Mouse (Mus musculus): ENCODE measurements around the gene Ackr1.
"Not testable (repeated sequence)": the region's sequence is repeated elsewhere in the genome, so short reads cannot be mapped to it uniquely, and the experiment has no call there.

Gene Ackr1

GRCm38 (mm10) chr1:173348527-173348926 lies 15.0 kb upstream of the Ackr1 start:
- DNase-seq (ENCODE audit: low spot score): no peak

GRCm38 (mm10) chr1:173345112-173345511 lies 11.6 kb upstream of the Ackr1 start:
- DNase-seq (ENCODE audit: low spot score): no peak

- no peak for DNase-seq (ENCODE audit: low spot score)
Measured at GRCm38 (mm10) chr1:173343934-173344333, 10.4 kb upstream of the Ackr1 start.

- DNase-seq (ENCODE audit: low spot score): no peak
Measured at GRCm38 (mm10) chr1:173342425-173342824, 8.9 kb upstream of the Ackr1 start.

- DNase-seq (ENCODE audit: low spot score): peak; percentile 75
Measured at GRCm38 (mm10) chr1:173339543-173339942, 6.0 kb upstream of the Ackr1 start.

GRCm38 (mm10) chr1:173337008-173337407 lies 3.5 kb upstream of the Ackr1 start:
- no peak for DNase-seq (ENCODE audit: low spot score)

- no peak for DNase-seq (ENCODE audit: low spot score)
Measured at GRCm38 (mm10) chr1:173335903-173336302, 2.4 kb upstream of the Ackr1 start.

GRCm38 (mm10) chr1:173332418-173332817 lies 1.1 kb downstream of the Ackr1 start:
- DNase-seq (ENCODE audit: low spot score): no peak

GRCm38 (mm10) chr1:173329743-173330142 lies 3.8 kb downstream of the Ackr1 start:
- DNase-seq (ENCODE audit: low spot score): no peak

GRCm38 (mm10) chr1:173329185-173329584 lies 4.4 kb downstream of the Ackr1 start:
- DNase-seq (ENCODE audit: low spot score): peak; percentile 78

GRCm38 (mm10) chr1:173328446-173328845 lies 5.1 kb downstream of the Ackr1 start:
- no peak for DNase-seq (ENCODE audit: low spot score)

GRCm38 (mm10) chr1:173326552-173326951 lies 7.0 kb downstream of the Ackr1 start:
- no peak for DNase-seq (ENCODE audit: low spot score)

- DNase-seq (ENCODE audit: low spot score): peak; percentile 64
Measured at GRCm38 (mm10) chr1:173325395-173325794, 8.2 kb downstream of the Ackr1 start.

- DNase-seq (ENCODE audit: low spot score): no peak
Measured at GRCm38 (mm10) chr1:173324961-173325360, 8.6 kb downstream of the Ackr1 start.

- DNase-seq (ENCODE audit: low spot score): no peak
Measured at GRCm38 (mm10) chr1:173323839-173324585, 9.5 kb downstream of the Ackr1 start.

GRCm38 (mm10) chr1:173322249-173322627 lies 11.3 kb downstream of the Ackr1 start:
- DNase-seq (ENCODE audit: low spot score): no peak

- no peak for DNase-seq (ENCODE audit: low spot score)
Measured at GRCm38 (mm10) chr1:173321593-173322248, 11.8 kb downstream of the Ackr1 start.

- no peak for DNase-seq (ENCODE audit: low spot score)
Measured at GRCm38 (mm10) chr1:173317925-173318477, 15.5 kb downstream of the Ackr1 start.

- DNase-seq (ENCODE audit: low spot score): no peak
Measured at GRCm38 (mm10) chr1:173315725-173316124, 17.8 kb downstream of the Ackr1 start.

GRCm38 (mm10) chr1:173313535-173314050 lies 20.0 kb downstream of the Ackr1 start:
- not testable (repeated sequence) for DNase-seq (ENCODE audit: low spot score)

GRCm38 (mm10) chr1:173302795-173303194 lies 30.8 kb downstream of the Ackr1 start:
- not testable (repeated sequence) for DNase-seq (ENCODE audit: low spot score)

Measured in c-Kit-positive CD71-positive TER-119-positive erythroid progenitor cells, embryonic 14.5 days (primary cell).